Comparison of ENCODE assay signal across 9 mouse cellular contexts in genomic region chr11:42000190-42001098, GRCm38 (mm10). TPM values are rescaled to one million over a fixed set of nuclear protein-coding genes. Genes with fewer than 3 reads are reported as not detected.
A peak's percentile ranks its signal among the peaks of the same experiment; 100 is the strongest.
DNase-seq lines count a peak whose midpoint lies in the region; ATAC-seq lines count a peak whose summit lies in the region.
"Had no signal": no experiment of that assay in that cellular context is flagged by ENCODE, and none has a peak within 500 bp of the region (broad histone marks: within the 10 kb centered on the region; RNA-seq: fewer than 3 reads in every experiment).

Gabrg2 (minus strand) TSS chr11:42000857.

- ATAC-seq in hindbrain, embryonic 12.5 days (ENCODE audit: low FRiP score): peak; percentile 83

- H3K27ac ChIP-seq in hindbrain, embryonic 12.5 days: peak within 1 kb of the TSS; percentile 91
- peak within 1 kb of the TSS; percentile 76 for H3K27ac ChIP-seq in midbrain, embryonic 10.5 days (replicated peaks)
- H3K27ac ChIP-seq: limb, embryonic 15.5 days had no signal

- H3K9ac ChIP-seq in hindbrain, embryonic 12.5 days: peak within 1 kb of the TSS; percentile 54
- H3K9ac ChIP-seq: limb, embryonic 15.5 days had no signal

- peaks cover 5% of the 10 kb centered on the region; the same call in 1 of the 2 replicates for H3K4me1 ChIP-seq in hindbrain, embryonic 12.5 days
- peaks cover 23% of the 10 kb centered on the region for H3K4me1 ChIP-seq in midbrain, embryonic 10.5 days
- H3K4me1 ChIP-seq: limb, embryonic 15.5 days had no signal

- H3K36me3 ChIP-seq in hindbrain, embryonic 12.5 days: no peaks in the 10 kb centered on the region
- H3K36me3 ChIP-seq in midbrain, embryonic 10.5 days: no peaks in the 10 kb centered on the region
- H3K36me3 ChIP-seq: limb, embryonic 15.5 days had no signal

- H3K4me3 ChIP-seq in hindbrain, embryonic 12.5 days: peak within 1 kb of the TSS; percentile 41
- peak within 1 kb of the TSS; percentile 54 for H3K4me3 ChIP-seq in midbrain, embryonic 10.5 days
- H3K4me3 ChIP-seq: limb, embryonic 15.5 days had no signal

- H3K4me2 ChIP-seq in hindbrain, embryonic 12.5 days (replicated peaks): peak within 1 kb of the TSS; percentile 49
- H3K4me2 ChIP-seq: limb, embryonic 15.5 days had no signal

- H3K9me3 ChIP-seq in hindbrain, embryonic 12.5 days (replicated peaks): no peaks in the 10 kb centered on the region
- H3K9me3 ChIP-seq in midbrain, embryonic 10.5 days (replicated peaks): no peaks in the 10 kb centered on the region
- H3K9me3 ChIP-seq: limb, embryonic 15.5 days had no signal

- 7% methylated on average over 20 of the region's 20 CpGs for WGBS in hindbrain, embryonic 12.5 days
- 4% methylated on average over 20 of the region's 20 CpGs for WGBS in midbrain, embryonic 10.5 days

- no peaks in the 10 kb centered on the region for H3K27me3 ChIP-seq in hindbrain, embryonic 12.5 days
- H3K27me3 ChIP-seq in midbrain, embryonic 10.5 days (ENCODE audit: low read depth, poor library complexity, severe bottlenecking): no peaks in the 10 kb centered on the region
- H3K27me3 ChIP-seq: limb, embryonic 15.5 days had no signal

- peak; percentile 63 for DNase-seq in heart, adult 11 months
- no peak for DNase-seq in heart, adult 8-10 months (ENCODE audit: low spot score)
- DNase-seq in midbrain, embryonic 10.5 days (ENCODE audit: low spot score): peak; percentile 28
- DNase-seq in right cerebral cortex, postnatal 4 days: peak; percentile 49
- DNase-seq in B cell, adult 2 months: no peak
- DNase-seq in adrenal gland, postnatal 25 days: no peak
- DNase-seq in adrenal gland, postnatal 36 days: no peak

RNA-seq across cellular contexts. Expression of gene Gabrg2, which starts in this region (rescaled TPM):
- total RNA-seq in heart, adult 8-10 months (2022): under 1 TPM in 1 of 4 experiments, not detected in 3; 0.14 TPM
- 31.8 and 37.0 TPM in 2 replicates for polyA plus RNA-seq in hindbrain, embryonic 12.5 days (2016; fragmentation: Nextera tagmentation; extraction: Ambion mirVana)
- polyA plus RNA-seq in midbrain, embryonic 10.5 days (2016; fragmentation: Nextera tagmentation; extraction: Ambion mirVana): 3.8 and 12.0 TPM in 2 replicates
- total RNA-seq in adrenal gland, postnatal 25 days (2021): 2.0 and 2.2 TPM in 2 replicates
- total RNA-seq in adrenal gland, postnatal 36 days (2021): 1 to 10 TPM; 1.3 to 1.7 TPM

Comparison
In these comparisons a context has a peak if more than half of its experiments do, and no peak if none do; other contexts are left out.
1. DNase-seq: peak in heart, adult 11 months (single experiment), midbrain, embryonic 10.5 days (single experiment) and right cerebral cortex, postnatal 4 days (single experiment); none in heart, adult 8-10 months (single experiment), B cell, adult 2 months (0 of 2), adrenal gland, postnatal 25 days (single experiment) and adrenal gland, postnatal 36 days (0 of 2).